Mouse (Mus musculus): ENCODE measurements around the gene Odf4. TPM values are rescaled to one million over a fixed set of nuclear protein-coding genes. Genes with fewer than 3 reads are reported as not detected.

Gene Odf4
- polyA plus RNA-seq, 1 experiment from 2014 or later = 0.56 TPM

DNA sequence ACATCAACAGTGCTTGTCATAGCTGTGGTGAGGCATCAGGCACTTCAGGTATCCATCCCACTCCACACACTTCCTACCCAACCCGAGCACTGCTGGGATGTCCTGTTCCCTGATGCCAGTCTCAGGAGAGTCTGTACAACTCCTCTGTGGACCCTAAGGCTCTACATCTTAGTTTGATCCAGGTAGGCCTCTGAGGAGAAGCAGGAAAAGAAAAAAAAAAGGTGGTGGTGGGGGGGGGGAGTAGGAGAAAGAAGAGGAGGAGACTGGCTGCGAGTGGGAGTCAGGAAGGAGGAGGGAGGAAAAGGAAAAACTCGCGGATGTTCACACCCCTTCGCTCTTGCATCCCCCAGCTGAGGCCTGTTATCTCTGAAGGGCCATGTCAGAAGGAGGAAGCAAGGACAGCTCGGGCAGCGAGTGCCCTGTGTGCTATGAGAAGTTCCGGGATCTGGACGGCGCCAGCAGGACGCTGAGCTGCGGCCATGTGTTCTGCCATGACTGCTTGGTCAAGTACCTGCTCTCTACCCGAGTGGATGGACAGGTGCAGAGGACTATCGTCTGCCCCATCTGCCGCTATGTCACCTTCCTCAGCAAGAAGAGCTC is 34.5 kb downstream of the Odf4 start:
- Histone ChIP-seq H3K4me2 (replicated peaks) (no peak overlapping the region), H3K4me3 (replicated peaks; ENCODE audit: low read length) (no peak overlapping the region), H3K27me3 (ENCODE audit: control insufficient read depth, insufficient read depth, low read length) (no peaks in the 10 kb centered on the region), H3K9me3 (ENCODE audit: control insufficient read depth, low read length) (no peaks in the 10 kb centered on the region), H3K9ac (no peak overlapping the region; the same call in 1 of the 2 replicates), H3K36me3 (replicated peaks; ENCODE audit: control insufficient read depth, insufficient read depth) (no peaks in the 10 kb centered on the region), H3K27ac (no peak overlapping the region), H3K4me1 (replicated peaks; ENCODE audit: control insufficient read depth, insufficient read depth, low read length) (no peaks in the 10 kb centered on the region)
- no peak for DNase-seq (ENCODE audit: low spot score)
- 78% methylated on average over 14 of the region's 15 CpGs for WGBS
- no peak for ATAC-seq (ENCODE audit: low FRiP score)

DNA sequence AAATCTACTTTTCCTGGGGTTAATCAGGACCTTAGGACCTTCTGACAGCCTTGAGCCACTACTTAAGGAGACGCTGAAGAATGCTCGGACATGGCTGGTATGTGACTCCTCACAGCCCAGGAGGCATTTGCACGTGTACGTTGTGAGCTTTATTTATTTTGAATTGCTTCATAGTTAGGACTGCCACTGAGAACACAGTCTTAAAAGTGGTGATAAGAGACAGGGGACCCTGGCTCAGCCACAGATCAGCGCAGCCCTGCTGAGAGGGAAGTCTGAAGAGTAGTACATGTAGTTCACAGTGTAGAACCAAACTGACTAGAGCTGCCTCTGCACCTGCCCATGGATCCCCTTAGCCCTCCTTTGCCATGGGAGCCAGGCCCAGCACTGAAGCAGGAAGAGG is 35.1 kb downstream of the Odf4 start:
- Histone ChIP-seq H3K36me3 (replicated peaks; ENCODE audit: control insufficient read depth, insufficient read depth) (no peaks in the 10 kb centered on the region), H3K4me2 (replicated peaks) (no peak overlapping the region), H3K27ac (no peak overlapping the region), H3K9ac (no peak overlapping the region; the same call in 1 of the 2 replicates), H3K4me3 (replicated peaks; ENCODE audit: low read length) (no peak overlapping the region), H3K4me1 (replicated peaks; ENCODE audit: control insufficient read depth, insufficient read depth, low read length) (no peaks in the 10 kb centered on the region), H3K9me3 (ENCODE audit: control insufficient read depth, low read length) (no peaks in the 10 kb centered on the region), H3K27me3 (ENCODE audit: control insufficient read depth, insufficient read depth, low read length) (no peaks in the 10 kb centered on the region)
- no peak for DNase-seq (ENCODE audit: low spot score)
- ATAC-seq (ENCODE audit: low FRiP score) = no peak
- WGBS = 87% methylated on average over 5 of the region's 5 CpGs

DNA sequence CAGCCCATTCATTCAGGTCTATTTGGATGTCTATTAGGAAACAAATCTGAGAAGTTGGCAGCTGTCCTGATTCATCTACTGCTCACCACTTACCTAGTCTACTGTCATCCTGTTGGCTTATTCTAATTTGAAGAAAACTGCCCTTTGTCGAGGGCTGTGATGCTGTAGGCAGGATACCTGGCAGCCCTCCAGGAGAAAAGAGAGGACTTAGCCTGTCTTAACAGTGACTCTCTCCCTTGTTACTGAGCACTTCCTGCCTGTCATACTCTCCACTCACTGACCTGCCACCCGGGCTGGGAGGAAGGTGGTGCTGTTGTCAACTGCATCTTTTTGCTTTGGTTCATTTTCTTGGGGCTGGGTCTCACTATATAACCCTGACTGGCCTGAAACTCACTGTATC is 36.3 kb downstream of the Odf4 start:
- ATAC-seq (ENCODE audit: low FRiP score) (no peak), DNase-seq (ENCODE audit: low spot score) (no peak)
- H3K4me3 ChIP-seq (replicated peaks; ENCODE audit: low read length) = no peak overlapping the region
- no peaks in the 10 kb centered on the region for H3K36me3 ChIP-seq (replicated peaks; ENCODE audit: control insufficient read depth, insufficient read depth)
- H3K4me1 ChIP-seq (replicated peaks; ENCODE audit: control insufficient read depth, insufficient read depth, low read length) = no peaks in the 10 kb centered on the region
- no peaks in the 10 kb centered on the region for H3K9me3 ChIP-seq (ENCODE audit: control insufficient read depth, low read length)
- 51% methylated on average over 2 of the region's 2 CpGs for WGBS
- H3K4me2 ChIP-seq (replicated peaks) = no peak overlapping the region
- no peak overlapping the region for H3K27ac ChIP-seq
- H3K9ac ChIP-seq = no peak overlapping the region
- H3K27me3 ChIP-seq (ENCODE audit: control insufficient read depth, insufficient read depth, low read length) = no peaks in the 10 kb centered on the region

DNA sequence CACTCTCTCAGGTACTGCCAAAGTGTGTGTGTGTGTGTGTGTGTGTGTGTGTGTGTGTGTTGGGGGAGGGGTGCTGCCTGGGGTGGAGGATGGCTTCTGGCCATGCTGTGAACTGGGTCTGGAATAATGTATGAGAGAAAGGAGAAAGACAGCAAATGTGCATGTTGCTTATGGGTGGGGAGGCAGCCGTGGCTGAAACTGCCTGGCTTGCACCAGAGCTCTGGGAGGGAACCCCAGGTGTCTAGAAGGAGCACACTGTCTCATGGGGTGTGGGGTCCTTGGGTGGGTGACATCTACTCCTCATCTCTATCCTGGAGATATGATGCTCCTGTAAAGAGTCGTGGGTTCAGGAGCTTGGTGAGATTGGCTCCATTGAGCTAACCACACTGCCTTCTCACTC is 38.2 kb downstream of the Odf4 start:
- no peaks in the 10 kb centered on the region for H3K9me3 ChIP-seq (ENCODE audit: control insufficient read depth, low read length)
- H3K36me3 ChIP-seq (replicated peaks; ENCODE audit: control insufficient read depth, insufficient read depth) = no peaks in the 10 kb centered on the region
- 61% methylated on average over 2 of the region's 2 CpGs for WGBS
- H3K4me3 ChIP-seq (replicated peaks; ENCODE audit: low read length) = no peak overlapping the region
- no peak overlapping the region for H3K4me2 ChIP-seq (replicated peaks)
- no peaks in the 10 kb centered on the region for H3K4me1 ChIP-seq (replicated peaks; ENCODE audit: control insufficient read depth, insufficient read depth, low read length)
- DNase-seq (ENCODE audit: low spot score) = no peak
- no peak overlapping the region for H3K9ac ChIP-seq
- H3K27ac ChIP-seq = no peak overlapping the region
- ATAC-seq (ENCODE audit: low FRiP score) = no peak
- H3K27me3 ChIP-seq (ENCODE audit: control insufficient read depth, insufficient read depth, low read length) = no peaks in the 10 kb centered on the region

DNA sequence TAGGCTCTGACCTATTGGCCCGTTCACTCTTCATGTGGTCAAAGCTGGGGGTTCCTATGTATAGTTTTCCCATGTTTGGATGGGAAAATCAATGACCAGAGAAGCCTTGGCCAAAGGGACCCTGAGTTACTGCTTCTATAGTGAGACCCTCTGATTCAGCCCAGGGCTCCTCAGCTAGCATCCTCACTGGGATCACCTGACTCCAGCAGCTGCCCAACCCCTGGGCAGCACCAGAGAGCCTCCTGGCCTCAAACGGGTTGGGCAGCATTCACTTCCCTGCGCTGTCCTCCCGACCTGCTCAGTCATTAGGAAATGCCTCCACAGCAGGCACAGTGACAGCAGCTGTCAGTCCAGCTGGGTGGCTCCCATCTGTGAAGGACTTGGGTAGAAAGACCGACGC is 38.6 kb downstream of the Odf4 start, which contains the start of gene Rnf222:
TSS of gene Rnf222 (plus strand) at position 301 of the 400 bp plus-strand sequence.
- H3K27me3 ChIP-seq (ENCODE audit: control insufficient read depth, insufficient read depth, low read length) = no peaks in the 10 kb centered on the region
- no peak within 1 kb of the TSS for H3K4me2 ChIP-seq (replicated peaks)
- no peaks in the 10 kb centered on the region for H3K9me3 ChIP-seq (ENCODE audit: control insufficient read depth, low read length)
- ATAC-seq (ENCODE audit: low FRiP score) (no peak), DNase-seq (ENCODE audit: low spot score) (no peak)
- no peak within 1 kb of the TSS for H3K9ac ChIP-seq
- H3K4me1 ChIP-seq (replicated peaks; ENCODE audit: control insufficient read depth, insufficient read depth, low read length) = no peaks in the 10 kb centered on the region
- H3K27ac ChIP-seq = no peak within 1 kb of the TSS
- H3K36me3 ChIP-seq (replicated peaks; ENCODE audit: control insufficient read depth, insufficient read depth) = no peaks in the 10 kb centered on the region
- 42% methylated on average over 6 of the region's 6 CpGs for WGBS
- no peak within 1 kb of the TSS for H3K4me3 ChIP-seq (replicated peaks; ENCODE audit: low read length)

DNA sequence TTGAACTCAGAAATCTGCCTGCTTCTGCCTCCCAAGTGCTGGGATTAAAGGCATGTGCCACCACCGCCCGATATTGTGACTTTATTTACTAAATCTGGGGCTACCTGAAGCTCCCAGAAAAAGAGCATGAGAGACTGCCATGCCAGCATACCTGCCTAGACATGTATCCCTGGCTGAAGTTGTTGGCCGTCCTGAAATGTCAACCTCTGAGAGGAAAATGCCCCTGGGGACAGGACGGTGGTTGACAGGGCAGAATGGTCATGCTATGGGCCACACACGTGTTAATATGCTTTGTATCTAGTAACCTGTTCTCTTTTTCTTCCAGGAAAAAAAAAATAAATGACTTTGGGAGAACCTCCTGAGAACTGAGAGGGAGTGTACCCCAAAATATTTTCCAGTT is 40.8 kb downstream of the Odf4 start:
- no peaks in the 10 kb centered on the region for H3K9me3 ChIP-seq (ENCODE audit: control insufficient read depth, low read length)
- no peak overlapping the region for H3K4me2 ChIP-seq (replicated peaks)
- H3K9ac ChIP-seq = no peak overlapping the region
- H3K36me3 ChIP-seq (replicated peaks; ENCODE audit: control insufficient read depth, insufficient read depth) = no peaks in the 10 kb centered on the region
- no peak overlapping the region for H3K27ac ChIP-seq
- H3K4me1 ChIP-seq (replicated peaks; ENCODE audit: control insufficient read depth, insufficient read depth, low read length) = no peaks in the 10 kb centered on the region
- H3K4me3 ChIP-seq (replicated peaks; ENCODE audit: low read length) = no peak overlapping the region
- H3K27me3 ChIP-seq (ENCODE audit: control insufficient read depth, insufficient read depth, low read length) = no peaks in the 10 kb centered on the region; the same call in 1 of the 2 replicates
- ATAC-seq (ENCODE audit: low FRiP score) = no peak
- no peak for DNase-seq (ENCODE audit: low spot score)
- 80% methylated on average over 5 of the region's 5 CpGs for WGBS

DNA sequence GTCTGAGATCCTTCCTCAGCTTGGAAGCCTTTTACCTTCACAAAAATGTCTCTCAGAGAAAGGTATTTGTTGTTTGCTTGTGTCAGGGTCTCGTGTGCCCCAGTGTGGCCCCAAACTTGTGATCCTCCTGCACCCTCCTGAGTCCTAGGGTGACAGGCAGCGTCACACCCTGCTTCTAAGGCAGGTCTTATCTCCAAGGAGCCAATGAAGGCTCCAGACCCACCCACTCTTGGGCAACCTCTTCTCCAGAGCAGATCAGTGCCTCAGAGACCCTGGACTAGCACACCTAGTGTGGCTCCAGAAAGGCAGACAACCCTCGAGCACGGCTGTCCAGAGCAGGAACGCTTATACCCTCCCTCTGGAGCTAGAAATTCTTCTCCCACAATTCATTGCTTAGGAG is 42.5 kb downstream of the Odf4 start:
- Histone ChIP-seq H3K27me3 (ENCODE audit: control insufficient read depth, insufficient read depth, low read length) (no peaks in the 10 kb centered on the region; the same call in 1 of the 2 replicates), H3K4me2 (replicated peaks) (no peak overlapping the region), H3K4me3 (replicated peaks; ENCODE audit: low read length) (no peak overlapping the region), H3K9ac (no peak overlapping the region), H3K9me3 (ENCODE audit: control insufficient read depth, low read length) (no peaks in the 10 kb centered on the region), H3K27ac (no peak overlapping the region), H3K36me3 (replicated peaks; ENCODE audit: control insufficient read depth, insufficient read depth) (no peaks in the 10 kb centered on the region), H3K4me1 (replicated peaks; ENCODE audit: control insufficient read depth, insufficient read depth, low read length) (no peaks in the 10 kb centered on the region)
- DNase-seq (ENCODE audit: low spot score) (no peak), ATAC-seq (ENCODE audit: low FRiP score) (no peak)
- 76% methylated on average over 5 of the region's 5 CpGs for WGBS

DNA sequence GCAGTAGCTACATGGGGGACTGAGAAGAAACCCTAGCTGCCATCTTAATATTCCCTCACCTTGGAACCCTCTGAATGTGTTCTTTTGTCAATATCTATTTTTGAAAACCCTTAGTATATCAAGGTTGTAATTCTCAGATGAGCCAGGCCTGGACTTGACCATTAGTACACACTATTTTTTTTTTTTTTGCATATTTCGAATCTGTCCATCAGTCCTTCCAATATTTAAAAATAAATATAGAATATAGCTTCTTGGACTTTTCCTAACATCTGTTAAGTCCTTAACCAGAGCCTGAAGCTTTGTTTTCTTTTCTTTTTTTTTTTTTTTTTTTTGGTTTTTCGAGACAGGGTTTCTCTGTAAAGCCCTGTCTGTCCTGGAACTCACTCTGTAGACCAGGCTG is 43.0 kb downstream of the Odf4 start:
- 78% methylated on average over 2 of the region's 2 CpGs for WGBS
- no peak for ATAC-seq (ENCODE audit: low FRiP score)
- H3K27me3 ChIP-seq (ENCODE audit: control insufficient read depth, insufficient read depth, low read length) = no peaks in the 10 kb centered on the region; the same call in 1 of the 2 replicates
- H3K4me1 ChIP-seq (replicated peaks; ENCODE audit: control insufficient read depth, insufficient read depth, low read length) = no peaks in the 10 kb centered on the region
- H3K36me3 ChIP-seq (replicated peaks; ENCODE audit: control insufficient read depth, insufficient read depth) = no peaks in the 10 kb centered on the region
- H3K4me2 ChIP-seq (replicated peaks) = no peak overlapping the region
- H3K9ac ChIP-seq = no peak overlapping the region
- H3K27ac ChIP-seq = no peak overlapping the region
- no peak overlapping the region for H3K4me3 ChIP-seq (replicated peaks; ENCODE audit: low read length)
- H3K9me3 ChIP-seq (ENCODE audit: control insufficient read depth, low read length) = no peaks in the 10 kb centered on the region
- DNase-seq (ENCODE audit: low spot score) = no peak

DNA sequence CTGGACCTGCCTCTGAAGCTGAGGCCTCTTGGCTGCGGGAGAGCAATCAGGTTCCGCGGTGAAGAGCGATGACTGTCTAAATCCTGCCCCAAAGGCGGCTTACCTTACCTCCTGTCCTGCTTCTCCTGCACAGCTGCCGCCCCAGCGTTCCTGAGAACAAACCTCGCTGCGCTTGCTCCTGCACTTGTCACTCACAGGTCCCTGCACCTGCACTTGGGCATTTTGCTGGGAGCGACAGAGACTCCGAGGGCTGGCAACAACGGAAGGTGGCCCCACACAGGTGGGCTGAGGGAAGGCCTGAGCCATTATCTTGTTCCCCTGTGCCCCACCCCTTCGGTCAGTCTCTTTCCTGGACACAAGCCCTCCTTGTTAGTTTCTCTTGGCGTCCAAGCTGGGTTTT is 44.8 kb downstream of the Odf4 start:
- Histone ChIP-seq H3K9me3 (ENCODE audit: control insufficient read depth, low read length) (no peaks in the 10 kb centered on the region), H3K4me3 (replicated peaks; ENCODE audit: low read length) (no peak overlapping the region), H3K9ac (no peak overlapping the region), H3K4me1 (replicated peaks; ENCODE audit: control insufficient read depth, insufficient read depth, low read length) (no peaks in the 10 kb centered on the region), H3K4me2 (replicated peaks) (no peak overlapping the region), H3K27ac (no peak overlapping the region), H3K27me3 (ENCODE audit: control insufficient read depth, insufficient read depth, low read length) (no peaks in the 10 kb centered on the region; the same call in 1 of the 2 replicates), H3K36me3 (replicated peaks; ENCODE audit: control insufficient read depth, insufficient read depth) (no peaks in the 10 kb centered on the region)
- DNase-seq (ENCODE audit: low spot score) (no peak), ATAC-seq (ENCODE audit: low FRiP score) (no peak)
- whole genome bisulfite sequencing = 29% methylated on average over 14 of the region's 14 CpGs

DNA sequence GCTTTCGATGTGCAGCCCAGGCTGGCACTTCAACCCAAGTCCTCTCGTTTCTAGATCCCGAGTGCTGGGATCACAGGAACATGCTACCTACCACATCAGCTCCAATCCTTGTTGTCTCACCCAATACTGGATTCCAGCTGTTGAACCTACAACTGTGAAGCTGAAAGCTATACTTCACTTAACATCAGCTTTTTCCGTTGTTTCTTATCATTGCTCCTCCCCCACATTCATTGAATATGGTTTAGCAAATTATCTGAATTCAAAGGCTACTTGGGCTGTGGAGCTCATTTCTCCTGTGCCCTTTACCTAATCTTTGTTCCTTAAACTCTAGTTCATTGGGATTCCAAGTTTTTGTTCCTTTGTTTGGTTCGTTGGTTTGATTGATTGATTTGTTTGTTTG is 48.1 kb downstream of the Odf4 start:
- 90% methylated on average over 5 of the region's 5 CpGs for WGBS
- Histone ChIP-seq H3K27ac (no peak overlapping the region), H3K4me3 (replicated peaks; ENCODE audit: low read length) (no peak overlapping the region), H3K4me1 (replicated peaks; ENCODE audit: control insufficient read depth, insufficient read depth, low read length) (no peaks in the 10 kb centered on the region), H3K9me3 (ENCODE audit: control insufficient read depth, low read length) (no peaks in the 10 kb centered on the region), H3K36me3 (replicated peaks; ENCODE audit: control insufficient read depth, insufficient read depth) (no peaks in the 10 kb centered on the region), H3K9ac (no peak overlapping the region), H3K4me2 (replicated peaks) (no peak overlapping the region), H3K27me3 (ENCODE audit: control insufficient read depth, insufficient read depth, low read length) (no peaks in the 10 kb centered on the region; the same call in 1 of the 2 replicates)
- no peak for DNase-seq (ENCODE audit: low spot score)
- no peak for ATAC-seq (ENCODE audit: low FRiP score)

Data from hindbrain, embryonic 14.5 days (tissue).